Mouse (Mus musculus) liver, adult 2 months (tissue): Measurements from ENCODE around the gene Olfr531.

ENCODE experiments used
- CTCF ChIP-seq: fragments of 200-500 bp; IDR thresholded peaks from 2 replicates; pipeline ENCODE4 v1.5.1; 2011; ENCODE audit warnings: low read depth, low read length, control low read depth
- POLR2A ChIP-seq: fragments of 200-500 bp; IDR thresholded peaks from 2 replicates; pipeline ENCODE4 v1.6.1; 2011; ENCODE audit warnings: low read length, control low read depth; ENCODE audit not compliant: insufficient read depth; ENCODE audit errors: extremely low read depth

DNA sequence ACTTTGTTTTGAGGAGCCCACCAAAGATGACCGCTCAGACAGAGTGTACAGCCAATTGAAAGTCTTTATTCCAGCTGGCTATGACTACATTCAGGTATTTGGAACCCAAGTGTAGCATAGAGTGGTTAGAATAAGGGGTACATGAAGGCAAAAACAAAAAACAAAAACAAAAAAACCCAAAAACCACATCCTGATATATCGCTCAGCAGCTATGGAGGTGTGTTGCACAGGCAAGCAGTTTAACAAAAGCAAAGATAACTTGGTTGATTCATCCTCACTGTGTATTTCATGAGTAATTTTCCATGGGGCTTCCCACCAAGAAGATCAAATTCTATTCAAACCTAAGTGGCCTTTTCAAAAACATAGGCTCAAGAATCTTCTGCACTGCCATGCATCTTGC lies 25.8 kb downstream of the Olfr531 start:
- TF ChIP-seq POLR2A (no peak), CTCF (no peak)
